Mouse (Mus musculus): ENCODE measurements at regions not wholly inside any gene's neighbourhood (a gene's known extent, or its start where the extent isn't known, plus 50 kb on each side); places are given as distances from the start of the nearest gene placed in this dataset.

DNA sequence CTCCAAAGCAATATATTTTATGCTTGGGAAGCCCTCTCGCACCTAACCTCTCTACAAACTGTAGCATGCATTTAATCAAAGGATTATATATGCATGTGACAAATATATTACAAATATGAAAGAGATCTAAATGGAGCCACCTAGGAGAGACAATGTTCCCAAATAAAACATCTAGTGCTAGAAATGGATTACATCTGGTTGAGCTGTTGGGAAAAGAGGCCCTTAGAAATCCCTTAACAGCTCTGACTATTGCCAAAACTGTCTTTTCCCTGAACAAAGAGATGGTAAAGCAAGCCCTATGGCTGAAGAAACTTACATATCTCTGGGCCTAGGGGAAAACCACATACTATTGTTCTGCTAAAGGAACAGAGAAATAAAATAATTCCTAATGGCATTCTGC lies 369.8 kb upstream of the Map3k7 start:
- Histone ChIP-seq H3K4me3 (no peak overlapping the region), H3K4me1 (replicated peaks) (0 out of 2 replicates have a peak, but pooled peaks cover 3% of the 10 kb centered on the region), H3K27ac (no peak overlapping the region), H3K4me2 (no peak overlapping the region), H3K36me3 (no peaks in the 10 kb centered on the region), H3K27me3 (no peaks in the 10 kb centered on the region), H3K9me3 (replicated peaks) (no peaks in the 10 kb centered on the region), H3K9ac (no peak overlapping the region)
- WGBS = 83% methylated on average over 1 of the region's 1 CpGs
- ATAC-seq (replicated peaks; ENCODE audit: insufficient number of reproducible peaks, insufficient read depth, low FRiP score, low read depth) = no peak

GRCm38 (mm10) chr4:31601536-31601935 lies 362.4 kb upstream of the Map3k7 start:
- no peak overlapping the region for H3K4me2 ChIP-seq
- H3K9me3 ChIP-seq (replicated peaks) = no peaks in the 10 kb centered on the region
- no peaks in the 10 kb centered on the region for H3K36me3 ChIP-seq
- no peak overlapping the region for H3K9ac ChIP-seq
- H3K27ac ChIP-seq = no peak overlapping the region
- no peaks in the 10 kb centered on the region for H3K27me3 ChIP-seq
- H3K4me1 ChIP-seq (replicated peaks) = no peaks in the 10 kb centered on the region
- no peak for ATAC-seq (replicated peaks; ENCODE audit: insufficient number of reproducible peaks, insufficient read depth, low FRiP score, low read depth)
- 63% methylated on average over 8 of the region's 8 CpGs for WGBS
- no peak overlapping the region for H3K4me3 ChIP-seq

DNA sequence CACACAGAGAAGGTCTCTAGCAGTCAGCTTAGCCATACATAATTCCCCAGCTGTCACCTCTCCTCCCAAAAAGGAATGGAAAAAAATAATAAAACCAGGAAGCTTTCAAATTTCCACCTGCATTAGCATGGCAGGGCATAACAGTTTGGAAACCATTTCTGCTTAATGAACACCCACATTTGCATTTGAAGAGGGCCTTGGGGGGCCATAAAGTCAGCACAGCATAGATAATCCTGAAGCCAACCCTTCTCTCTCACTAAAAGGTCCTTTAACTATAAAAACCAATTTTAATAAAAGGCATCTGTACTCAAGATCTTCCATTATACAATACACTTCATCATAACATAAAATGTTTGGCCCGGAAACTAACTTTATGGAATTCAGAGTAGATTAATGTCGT lies 360.1 kb upstream of the Map3k7 start:
- H3K27me3 ChIP-seq = no peaks in the 10 kb centered on the region
- no peak for ATAC-seq (replicated peaks; ENCODE audit: insufficient number of reproducible peaks, insufficient read depth, low FRiP score, low read depth)
- no peaks in the 10 kb centered on the region for H3K4me1 ChIP-seq (replicated peaks)
- no peak overlapping the region for H3K4me2 ChIP-seq
- H3K27ac ChIP-seq = no peak overlapping the region
- WGBS = 88% methylated on average over 2 of the region's 2 CpGs
- H3K9me3 ChIP-seq (replicated peaks) = no peaks in the 10 kb centered on the region
- H3K36me3 ChIP-seq = no peaks in the 10 kb centered on the region
- no peak overlapping the region for H3K4me3 ChIP-seq
- no peak overlapping the region for H3K9ac ChIP-seq

DNA sequence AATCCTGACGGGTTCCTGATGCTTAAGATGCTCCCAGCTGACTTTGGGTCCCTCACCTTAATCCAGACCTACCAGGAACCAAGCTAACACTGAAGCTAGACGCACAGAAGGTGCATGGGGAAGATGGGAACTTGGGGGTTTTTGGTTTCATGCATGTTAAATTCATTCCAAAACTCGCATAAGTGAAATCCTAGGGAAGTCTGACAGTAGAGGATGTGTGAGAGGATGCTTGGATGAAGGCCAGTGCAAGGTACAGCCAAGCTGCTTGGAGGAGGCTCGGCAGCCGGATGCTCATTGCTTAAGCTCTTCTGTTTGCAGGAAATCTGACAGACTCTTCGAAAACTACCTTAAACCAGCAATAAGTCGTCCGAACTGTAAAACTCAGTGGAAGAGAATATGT lies 355.1 kb upstream of the Map3k7 start:
- Histone ChIP-seq H3K27me3 (no peaks in the 10 kb centered on the region), H3K36me3 (no peaks in the 10 kb centered on the region), H3K9me3 (replicated peaks) (no peaks in the 10 kb centered on the region), H3K9ac (no peak overlapping the region), H3K27ac (no peak overlapping the region), H3K4me3 (no peak overlapping the region), H3K4me1 (replicated peaks) (no peaks in the 10 kb centered on the region), H3K4me2 (no peak overlapping the region)
- no peak for ATAC-seq (replicated peaks; ENCODE audit: insufficient number of reproducible peaks, insufficient read depth, low FRiP score, low read depth)
- WGBS = 72% methylated on average over 8 of the region's 8 CpGs

GRCm38 (mm10) chr4:31609559-31609958 lies 354.3 kb upstream of the Map3k7 start:
- no peak overlapping the region for H3K4me2 ChIP-seq
- ATAC-seq (replicated peaks; ENCODE audit: insufficient number of reproducible peaks, insufficient read depth, low FRiP score, low read depth) = no peak
- H3K27ac ChIP-seq = no peak overlapping the region
- no peak overlapping the region for H3K9ac ChIP-seq
- no peaks in the 10 kb centered on the region for H3K27me3 ChIP-seq
- no peaks in the 10 kb centered on the region for H3K36me3 ChIP-seq
- H3K9me3 ChIP-seq (replicated peaks) = no peaks in the 10 kb centered on the region
- no peaks in the 10 kb centered on the region for H3K4me1 ChIP-seq (replicated peaks)
- WGBS = 67% methylated on average over 6 of the region's 6 CpGs
- no peak overlapping the region for H3K4me3 ChIP-seq

- no peaks in the 10 kb centered on the region for H3K4me1 ChIP-seq (replicated peaks)
- no peak overlapping the region for H3K4me3 ChIP-seq
- no peaks in the 10 kb centered on the region for H3K9me3 ChIP-seq (replicated peaks)
- H3K4me2 ChIP-seq = no peak overlapping the region
- H3K27me3 ChIP-seq = no peaks in the 10 kb centered on the region
- no peak overlapping the region for H3K27ac ChIP-seq
- no peaks in the 10 kb centered on the region for H3K36me3 ChIP-seq
- 51% methylated on average over 8 of the region's 8 CpGs for WGBS
- H3K9ac ChIP-seq = no peak overlapping the region
- ATAC-seq (replicated peaks; ENCODE audit: insufficient number of reproducible peaks, insufficient read depth, low FRiP score, low read depth) = no peak
These were observed 351.6 kb upstream of the Map3k7 start for GRCm38 (mm10) chr4:31612147-31612824.

DNA sequence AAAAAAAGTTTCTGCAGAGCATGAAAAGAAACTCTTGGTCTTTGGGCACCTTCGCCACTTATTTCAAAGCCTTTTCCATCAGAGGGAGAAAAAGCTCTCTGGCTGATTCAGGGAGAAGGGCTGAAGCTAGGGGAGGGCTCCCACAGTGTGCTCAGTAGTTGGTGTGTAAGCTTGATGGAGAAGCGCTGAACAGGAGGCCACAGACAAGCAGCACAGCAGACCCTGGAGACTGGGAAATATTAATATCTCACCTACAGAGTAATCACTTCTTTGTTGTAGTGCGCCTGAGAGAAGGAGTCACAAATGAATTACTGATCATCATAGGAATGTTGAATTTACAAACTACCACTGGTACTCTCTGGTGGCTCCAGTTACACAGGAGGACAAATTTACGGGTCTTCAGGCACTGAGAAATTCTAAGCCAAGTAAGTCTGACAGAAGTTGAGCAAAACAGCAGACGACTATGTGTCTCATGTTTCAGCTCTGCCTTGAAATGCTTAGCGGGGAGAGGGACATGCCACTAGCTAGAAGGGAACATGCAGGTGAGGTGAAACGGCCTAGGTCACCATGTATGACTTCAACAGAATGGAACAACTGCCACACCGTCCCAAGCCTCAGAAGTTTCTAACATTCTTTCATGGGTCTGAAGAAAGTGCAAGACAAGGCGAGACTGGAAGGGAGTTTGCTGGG lies 350.9 kb upstream of the Map3k7 start:
- H3K9ac ChIP-seq = no peak overlapping the region
- 77% methylated on average over 9 of the region's 9 CpGs for whole genome bisulfite sequencing
- H3K27me3 ChIP-seq = no peaks in the 10 kb centered on the region
- no peak overlapping the region for H3K27ac ChIP-seq
- H3K9me3 ChIP-seq (replicated peaks) = no peaks in the 10 kb centered on the region
- ATAC-seq (replicated peaks; ENCODE audit: insufficient number of reproducible peaks, insufficient read depth, low FRiP score, low read depth) = no peak
- H3K4me2 ChIP-seq = no peak overlapping the region
- no peaks in the 10 kb centered on the region for H3K4me1 ChIP-seq (replicated peaks)
- H3K4me3 ChIP-seq = no peak overlapping the region
- no peaks in the 10 kb centered on the region for H3K36me3 ChIP-seq

DNA sequence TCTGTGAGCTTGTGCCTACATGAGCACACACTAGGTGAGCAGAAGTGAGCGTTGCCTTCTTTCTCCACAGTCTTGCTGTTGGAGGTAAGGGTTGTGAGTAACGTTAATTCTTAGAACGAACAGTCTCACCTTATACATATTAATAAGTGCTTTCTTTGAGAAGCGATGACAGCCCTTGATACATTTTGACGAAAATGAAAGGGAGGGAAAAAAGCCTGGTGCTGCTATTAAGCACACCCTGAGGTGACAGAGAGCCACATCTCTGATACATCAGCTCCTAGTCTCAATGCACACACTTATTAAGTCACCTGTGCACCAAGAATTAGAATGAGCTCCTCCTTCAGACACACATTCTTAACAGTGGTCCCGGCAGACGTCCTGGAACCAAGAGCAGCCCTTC lies 346.3 kb upstream of the Map3k7 start:
- Histone ChIP-seq H3K4me2 (no peak overlapping the region), H3K27me3 (no peaks in the 10 kb centered on the region), H3K9ac (no peak overlapping the region), H3K27ac (no peak overlapping the region), H3K9me3 (replicated peaks) (no peaks in the 10 kb centered on the region), H3K4me1 (replicated peaks) (no peaks in the 10 kb centered on the region), H3K4me3 (no peak overlapping the region), H3K36me3 (no peaks in the 10 kb centered on the region)
- 68% methylated on average over 7 of the region's 7 CpGs for WGBS
- ATAC-seq (replicated peaks; ENCODE audit: insufficient number of reproducible peaks, insufficient read depth, low FRiP score, low read depth) = no peak

DNA sequence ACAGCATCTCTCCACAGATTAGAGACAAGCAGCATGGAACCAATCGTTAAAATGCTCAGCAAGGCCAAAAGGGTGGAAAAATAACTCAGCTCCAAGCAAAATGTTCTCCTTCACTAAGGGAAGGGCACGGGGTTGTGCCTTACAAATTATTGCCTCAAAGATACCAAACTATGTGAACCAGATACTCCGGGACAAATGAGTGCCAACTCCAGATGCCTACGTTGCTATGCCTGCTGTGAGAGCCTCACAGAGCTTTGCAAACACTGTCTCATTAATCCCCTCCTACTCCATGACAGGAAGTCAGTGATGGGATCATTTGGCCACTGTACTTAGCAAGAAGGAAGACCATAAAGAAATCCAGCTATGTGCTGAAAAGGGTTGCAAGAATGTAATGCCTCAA lies 345.9 kb upstream of the Map3k7 start:
- no peaks in the 10 kb centered on the region for H3K4me1 ChIP-seq (replicated peaks)
- no peak overlapping the region for H3K9ac ChIP-seq
- no peak overlapping the region for H3K4me3 ChIP-seq
- 43% methylated on average over 4 of the region's 4 CpGs for WGBS
- no peak overlapping the region for H3K4me2 ChIP-seq
- no peaks in the 10 kb centered on the region for H3K9me3 ChIP-seq (replicated peaks)
- H3K36me3 ChIP-seq = no peaks in the 10 kb centered on the region
- ATAC-seq (replicated peaks; ENCODE audit: insufficient number of reproducible peaks, insufficient read depth, low FRiP score, low read depth) = no peak
- H3K27ac ChIP-seq = no peak overlapping the region
- H3K27me3 ChIP-seq = no peaks in the 10 kb centered on the region

DNA sequence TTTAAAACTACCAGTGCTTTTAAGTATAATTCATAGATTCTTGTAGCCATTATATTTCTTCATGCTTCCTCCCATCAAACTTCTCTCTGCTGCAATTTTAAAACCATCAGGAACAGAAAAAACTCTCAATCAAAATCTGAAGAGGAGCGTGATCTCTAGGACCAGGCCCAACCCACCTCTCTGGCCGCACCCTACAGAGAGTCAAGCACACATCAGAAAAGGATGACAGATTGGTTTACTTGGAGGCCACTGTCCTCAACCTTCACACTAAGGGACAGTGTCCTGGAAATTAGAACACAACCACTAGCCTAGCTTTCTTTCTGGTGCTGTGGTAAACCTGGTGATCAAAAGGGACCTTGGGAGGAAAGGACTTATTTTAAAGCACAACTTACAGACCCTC lies 342.7 kb upstream of the Map3k7 start:
- no peak for ATAC-seq (replicated peaks; ENCODE audit: insufficient number of reproducible peaks, insufficient read depth, low FRiP score, low read depth)
- WGBS = 91% methylated on average over 2 of the region's 2 CpGs
- Histone ChIP-seq H3K4me1 (replicated peaks) (no peaks in the 10 kb centered on the region), H3K4me2 (no peak overlapping the region), H3K9ac (no peak overlapping the region), H3K9me3 (replicated peaks) (no peaks in the 10 kb centered on the region), H3K4me3 (no peak overlapping the region), H3K27me3 (no peaks in the 10 kb centered on the region), H3K36me3 (no peaks in the 10 kb centered on the region), H3K27ac (no peak overlapping the region)

DNA sequence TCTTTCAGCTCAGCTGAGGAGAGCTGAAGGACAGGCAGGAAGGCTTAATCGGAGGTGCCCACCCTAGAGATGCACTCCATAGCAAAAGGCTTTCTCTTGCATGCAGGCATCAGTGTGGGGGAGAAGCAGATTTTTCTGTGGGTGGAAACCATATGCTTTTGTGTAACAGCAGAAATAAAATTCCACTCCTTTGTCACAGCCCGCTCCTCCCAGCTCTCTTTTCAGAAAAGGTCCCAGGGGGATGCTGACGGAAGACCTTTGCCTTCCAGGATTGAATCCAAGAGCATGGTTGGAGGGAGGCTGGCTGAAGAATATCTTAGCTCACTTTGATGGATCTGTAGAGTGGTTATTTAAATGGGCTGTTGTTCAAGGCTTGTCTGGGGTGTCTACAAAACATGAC lies 336.8 kb upstream of the Map3k7 start:
- no peak overlapping the region for H3K9ac ChIP-seq
- WGBS = 69% methylated on average over 3 of the region's 3 CpGs
- H3K36me3 ChIP-seq = no peaks in the 10 kb centered on the region
- H3K9me3 ChIP-seq (replicated peaks) = no peaks in the 10 kb centered on the region
- 0 out of 2 replicates have a peak, but pooled peaks cover 2% of the 10 kb centered on the region for H3K4me1 ChIP-seq (replicated peaks)
- H3K4me3 ChIP-seq = no peak overlapping the region
- H3K4me2 ChIP-seq = no peak overlapping the region
- H3K27me3 ChIP-seq = no peaks in the 10 kb centered on the region
- no peak overlapping the region for H3K27ac ChIP-seq
- ATAC-seq (replicated peaks; ENCODE audit: insufficient number of reproducible peaks, insufficient read depth, low FRiP score, low read depth) = no peak

DNA sequence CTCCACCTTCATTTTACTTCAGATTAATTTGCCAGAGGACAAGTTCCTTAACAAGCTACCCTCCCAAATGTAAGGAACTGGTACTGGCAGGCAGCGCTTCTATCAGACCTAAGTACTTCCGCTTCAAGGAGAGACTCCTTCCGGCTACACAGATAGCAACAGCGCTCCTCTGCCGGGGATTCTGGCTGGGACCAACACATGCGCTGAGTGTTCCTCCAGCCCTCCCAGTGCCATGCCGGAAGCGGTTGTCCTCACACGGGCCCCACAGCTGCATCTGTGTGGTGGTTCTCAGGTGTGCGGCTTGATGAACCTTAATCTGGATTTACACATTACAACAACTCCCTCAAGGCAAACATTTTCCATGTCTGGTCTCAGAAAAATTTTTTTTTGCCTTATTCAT lies 336.1 kb upstream of the Map3k7 start:
- Histone ChIP-seq H3K4me1 (replicated peaks) (0 out of 2 replicates have a peak, but pooled peaks cover 2% of the 10 kb centered on the region), H3K4me2 (no peak overlapping the region), H3K9ac (no peak overlapping the region), H3K36me3 (no peaks in the 10 kb centered on the region), H3K9me3 (replicated peaks) (no peaks in the 10 kb centered on the region), H3K4me3 (no peak overlapping the region), H3K27me3 (no peaks in the 10 kb centered on the region), H3K27ac (no peak overlapping the region)
- no peak for ATAC-seq (replicated peaks; ENCODE audit: insufficient number of reproducible peaks, insufficient read depth, low FRiP score, low read depth)
- 67% methylated on average over 10 of the region's 10 CpGs for WGBS
